Mouse (Mus musculus): ENCODE results near the gene Crim1.

- no peak for TF ChIP-seq FLI1 (IDR thresholded peaks at IDR 0.05; ENCODE audit: low read length)
- TF ChIP-seq GATA1 (IDR thresholded peaks at IDR 0.05; ENCODE audit: borderline replicate concordance, low read length): no peak
Measured at GRCm38 (mm10) chr17:78271731-78272130, 71.7 kb downstream of the Crim1 start.
